Mouse (Mus musculus): ENCODE data around the gene Pcna. TPM values are rescaled to one million over a fixed set of nuclear protein-coding genes. Genes with fewer than 3 reads are reported as not detected.

The Pcna gene
- polyA plus RNA-seq (2014; fragmentation: Illumina TruSeq; extraction: RNeasy Lipid Tissue Mini Kit (QIAGEN cat#74804)) = 362 TPM

GRCm38 (mm10) chr2:132252542-132253528 is at the start of gene Pcna:
Gene Pcna, minus strand, starts transcription at chr2:132253314.

GRCm38 (mm10) chr2:132262879-132263398 is 9.8 kb upstream of the Pcna start, which contains the start of gene Cds2:
Gene Cds2, plus strand, starts transcription at chr2:132263148.

GRCm38 (mm10) chr2:132247539-132248313 is 5.4 kb downstream of the Pcna start, which contains the start of gene Tmem230:
Gene Tmem230, minus strand, starts transcription at chr2:132247807.

Other genes with a start within 250 kb of the Pcna start
- 22.5 TPM for gene Rassf2, start 223.1 kb downstream of the Pcna start, polyA plus RNA-seq (2014; fragmentation: Illumina TruSeq; extraction: RNeasy Lipid Tissue Mini Kit (QIAGEN cat#74804))
- 40.7 TPM for gene Slc23a2, start 108.2 kb downstream of the Pcna start, polyA plus RNA-seq (2014; fragmentation: Illumina TruSeq; extraction: RNeasy Lipid Tissue Mini Kit (QIAGEN cat#74804))
- gene Tmem230, start 5.5 kb downstream of the Pcna start, polyA plus RNA-seq (2014; fragmentation: Illumina TruSeq; extraction: RNeasy Lipid Tissue Mini Kit (QIAGEN cat#74804)) = 123 TPM
- gene Cds2, start 9.8 kb upstream of the Pcna start, polyA plus RNA-seq (2014; fragmentation: Illumina TruSeq; extraction: RNeasy Lipid Tissue Mini Kit (QIAGEN cat#74804)) = 27.7 TPM
- 1.7 TPM for gene Prokr2, start 132.1 kb upstream of the Pcna start, polyA plus RNA-seq (2014; fragmentation: Illumina TruSeq; extraction: RNeasy Lipid Tissue Mini Kit (QIAGEN cat#74804))